Mouse (Mus musculus) neural tube, embryonic 14.5 days (tissue): ENCODE results near the gene Prr5l. TPM values are rescaled to one million over a fixed set of nuclear protein-coding genes. Genes with fewer than 3 reads are reported as not detected.

Experiments
- ATAC-seq: fragments of 200-750 bp; cut with Nextera tagmentation; 2 replicates; pipeline ENCODE4 v1.8.0; 2017; ENCODE audit warnings: low read depth, mild to moderate bottlenecking, moderate TSS enrichment, moderate library complexity
- H3K27ac ChIP-seq: fragments of 300-500 bp; sonication (generic); 2 replicates; pipeline ENCODE4 v1.5.1; 2014; ENCODE audit warnings: low read depth, mild to moderate bottlenecking, control low read depth, low read length, moderate library complexity, mixed read lengths
- H3K27me3 ChIP-seq: fragments of 300-500 bp; sonication (generic); 2 replicates; pipeline ENCODE4 v1.6.1; 2014; ENCODE audit warnings: low read length; ENCODE audit not compliant: control insufficient read depth, insufficient read depth
- H3K36me3 ChIP-seq: fragments of 300-500 bp; sonication (generic); 2 replicates; pipeline ENCODE4 v1.6.1; 2014; ENCODE audit warnings: low read length, mixed read lengths; ENCODE audit not compliant: control insufficient read depth, insufficient read depth
- H3K4me1 ChIP-seq: fragments of 300-500 bp; sonication (generic); 2 replicates; pipeline ENCODE4 v1.6.1; 2014; ENCODE audit warnings: low read length; ENCODE audit not compliant: control insufficient read depth, insufficient read depth
- H3K4me2 ChIP-seq: fragments of 300-500 bp; sonication (generic); 2 replicates; pipeline ENCODE4 v1.6.1; 2014; ENCODE audit warnings: mild to moderate bottlenecking, low read depth, low read length, control low read depth
- H3K4me3 ChIP-seq: fragments of 300-500 bp; sonication (generic); 2 replicates; pipeline ENCODE4 v1.5.1; 2014; ENCODE audit warnings: low read depth, low read length, control low read depth, mixed read lengths
- H3K9ac ChIP-seq: fragments of 300-500 bp; sonication (generic); replicated peaks from 2 replicates; pipeline ENCODE4 v1.6.1; 2014; ENCODE audit warnings: low read depth, mild to moderate bottlenecking, control low read depth, low read length, mixed read lengths
- H3K9me3 ChIP-seq: fragments of 300-500 bp; sonication (generic); 2 replicates; pipeline ENCODE4 v1.6.1; 2016; ENCODE audit warnings: low read length; ENCODE audit not compliant: control insufficient read depth
- WGBS: fragments of 180-500 bp; shearing (Covaris S2); extraction: QIAGEN DNeasy Blood & Tissue Kit; methylation state at CpG from one replicate; pipeline ENCODE4 v1.1.7; 2014; 5-methylcytosine and 5-hydroxymethylcytosine counted together
- polyA plus RNA-seq: library from polyadenylated mRNA; unstranded; fragments of >200 nt; fragmentation: Nextera tagmentation; extraction: Ambion mirVana; gene quantifications from 2 replicates; pipeline ENCODE4 v1.2.1, GENCODE M21; 2014

The Prr5l gene
- polyA plus RNA-seq, 1 experiment from 2014 or later, result 5.6 TPM

DNA sequence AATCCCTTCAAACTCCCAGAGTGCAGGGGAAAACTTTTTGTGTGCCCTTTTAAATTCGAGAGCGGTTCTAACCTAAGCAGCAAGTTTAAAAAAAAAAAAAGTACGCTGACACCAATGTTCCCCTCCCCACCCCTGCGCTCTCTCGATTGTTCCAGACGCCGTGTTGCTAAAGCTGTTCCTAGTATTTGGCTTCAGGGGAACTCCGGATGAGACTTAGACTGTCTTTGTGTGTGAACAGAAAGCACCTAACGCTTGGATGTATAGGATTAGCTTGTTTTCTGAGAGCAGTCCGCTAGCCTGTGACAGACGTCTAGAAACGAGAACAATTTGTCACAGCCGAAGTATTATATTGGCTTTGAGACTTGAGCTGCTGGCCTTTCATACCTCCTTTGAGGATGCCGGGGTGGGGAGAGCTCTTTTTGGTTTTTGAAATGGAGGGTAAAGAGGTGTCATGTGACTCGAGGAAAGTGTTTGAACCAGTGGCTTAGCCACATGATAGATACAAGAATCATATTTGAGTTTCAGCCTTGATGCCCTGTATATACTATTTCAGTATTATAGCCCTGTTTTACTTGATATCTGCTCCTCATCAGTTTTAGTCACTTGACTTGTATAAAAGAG lies 203.6 kb downstream of the Prr5l start:
- peak overlapping the region; percentile 93 for H3K9ac ChIP-seq
- H3K4me1 ChIP-seq, result 0 out of 2 replicates have a peak, but pooled peaks cover 3% of the 10 kb centered on the region
- H3K27me3 ChIP-seq, result no peaks in the 10 kb centered on the region
- 2% methylated on average over 15 of the region's 15 CpGs for WGBS
- no peak for ATAC-seq
- H3K4me3 ChIP-seq, result peak overlapping the region; percentile 87
- H3K27ac ChIP-seq, result no peak overlapping the region
- H3K36me3 ChIP-seq, result no peaks in the 10 kb centered on the region
- peak overlapping the region; percentile 88 for H3K4me2 ChIP-seq
- H3K9me3 ChIP-seq, result no peaks in the 10 kb centered on the region

DNA sequence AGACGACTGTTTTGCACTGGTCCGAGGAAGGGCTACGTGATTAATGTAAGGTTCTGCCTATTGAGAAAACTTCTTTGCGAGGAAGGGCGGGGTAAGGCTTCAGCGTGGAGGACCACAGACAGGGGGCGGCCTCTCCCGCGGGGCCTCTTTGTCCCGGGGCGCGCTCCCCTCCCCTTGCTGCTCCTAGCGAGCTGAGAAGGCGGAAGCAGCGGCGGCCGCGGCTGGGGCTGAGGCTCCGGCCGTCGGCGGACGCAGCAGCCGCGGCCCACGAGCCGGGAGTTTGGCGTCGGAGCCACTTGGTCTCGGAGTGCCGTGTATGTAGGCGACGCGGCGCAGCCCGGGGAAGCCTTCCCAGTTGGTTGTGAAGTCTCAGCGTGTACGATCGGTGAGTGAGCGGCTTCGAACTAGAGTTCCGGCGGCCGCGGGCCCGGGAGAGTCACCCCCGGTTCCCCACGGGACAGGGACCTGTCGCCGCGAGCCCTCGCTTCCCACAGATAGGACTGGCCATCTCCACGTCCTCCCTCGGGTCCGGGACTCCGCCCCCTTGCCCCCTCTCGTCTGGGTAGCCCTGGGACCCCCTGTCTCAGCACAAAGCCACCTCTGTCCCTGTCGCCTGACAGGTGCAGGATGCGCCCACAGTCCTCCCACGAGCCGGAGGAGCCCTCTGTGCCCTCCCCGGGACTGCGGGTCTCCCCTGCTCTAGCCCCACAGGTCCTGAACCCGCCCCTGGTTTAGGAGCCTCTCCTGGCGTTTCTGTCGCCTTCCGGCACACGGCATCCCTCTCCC lies 204.4 kb downstream of the Prr5l start, which contains the start of gene Traf6:
Traf6 (plus strand) TSS at position 194 of the 786 bp plus-strand sequence.
- no peak within 1 kb of the TSS for H3K27ac ChIP-seq
- under 1% methylated on average over 66 of the region's 68 CpGs for WGBS
- H3K4me3 ChIP-seq, result peak within 1 kb of the TSS; percentile 87
- no peaks in the 10 kb centered on the region for H3K36me3 ChIP-seq
- H3K9ac ChIP-seq, result peak within 1 kb of the TSS; percentile 93
- H3K4me1 ChIP-seq, result 0 out of 2 replicates have a peak, but pooled peaks cover 3% of the 10 kb centered on the region
- no peaks in the 10 kb centered on the region for H3K27me3 ChIP-seq
- H3K4me2 ChIP-seq, result peak within 1 kb of the TSS; percentile 88
- ATAC-seq, result peak; percentile 92
- no peaks in the 10 kb centered on the region for H3K9me3 ChIP-seq

DNA sequence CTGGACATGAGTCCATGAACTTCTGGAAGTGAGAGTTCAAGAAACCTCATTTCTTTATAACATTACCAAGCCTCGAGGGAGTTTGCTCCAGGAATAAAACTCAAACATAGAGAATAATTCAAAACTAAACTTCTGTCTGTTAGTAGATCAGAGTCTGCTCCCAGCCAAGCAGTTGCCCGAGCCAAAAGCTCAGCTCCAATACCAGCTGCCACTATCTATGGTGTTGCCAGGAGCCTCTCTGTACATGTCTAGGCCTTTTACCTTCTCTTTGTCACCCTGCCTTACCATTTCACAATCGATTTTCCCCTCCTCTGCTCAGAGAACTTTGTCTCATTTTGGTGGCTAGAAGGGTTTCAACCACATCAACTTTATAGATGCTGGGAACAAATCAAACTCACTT lies 209.3 kb downstream of the Prr5l start:
- Histone ChIP-seq H3K36me3 (no peaks in the 10 kb centered on the region), H3K27me3 (no peaks in the 10 kb centered on the region), H3K27ac (no peak overlapping the region), H3K9me3 (no peaks in the 10 kb centered on the region), H3K4me3 (no peak overlapping the region), H3K4me1 (no peaks in the 10 kb centered on the region), H3K4me2 (no peak overlapping the region), H3K9ac (no peak overlapping the region)
- WGBS, result 77% methylated on average over 3 of the region's 3 CpGs
- no peak for ATAC-seq

DNA sequence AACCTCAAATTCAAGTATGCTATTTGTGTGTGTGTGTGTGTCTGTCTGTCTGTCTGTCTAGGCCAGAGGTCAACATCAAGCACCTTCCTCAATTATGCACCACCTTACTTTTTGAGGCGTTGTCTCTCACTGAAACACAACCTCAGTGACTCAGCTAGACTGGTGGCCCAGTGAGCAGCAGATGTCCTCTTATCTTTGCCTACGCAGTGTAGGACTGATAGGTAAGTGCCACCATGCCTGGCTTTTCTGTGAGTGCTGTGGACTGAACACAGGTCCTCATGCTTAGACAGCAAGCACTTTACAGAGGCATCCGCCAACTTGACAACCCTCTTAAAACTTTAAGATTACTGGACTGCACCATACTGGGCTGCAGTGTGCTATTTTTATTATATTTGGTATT lies 214.1 kb downstream of the Prr5l start:
- Histone ChIP-seq H3K9ac (no peak overlapping the region), H3K9me3 (no peaks in the 10 kb centered on the region), H3K27me3 (no peaks in the 10 kb centered on the region), H3K4me2 (no peak overlapping the region), H3K36me3 (no peaks in the 10 kb centered on the region), H3K27ac (no peak overlapping the region), H3K4me1 (no peaks in the 10 kb centered on the region), H3K4me3 (no peak overlapping the region)
- no peak for ATAC-seq
- WGBS, result 97% methylated on average over 3 of the region's 3 CpGs

DNA sequence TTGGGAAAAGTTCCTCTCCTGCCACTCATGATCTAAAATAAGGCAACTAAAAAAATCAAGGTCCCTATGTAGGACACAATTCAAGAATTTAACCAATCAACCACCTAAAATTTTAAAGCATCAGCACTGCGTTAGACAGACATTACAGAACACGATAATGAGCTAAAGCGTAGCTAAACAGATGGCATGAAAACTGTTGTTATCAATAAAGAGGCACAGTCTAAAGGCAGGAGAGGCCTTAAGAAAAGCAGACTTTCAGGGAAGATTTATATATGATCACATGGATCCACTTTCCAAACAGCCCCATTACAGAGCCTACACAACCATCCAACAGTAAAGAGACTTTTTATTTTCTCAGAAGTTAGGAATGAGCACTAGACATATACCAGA lies 217.1 kb downstream of the Prr5l start:
- Histone ChIP-seq H3K9ac (no peak overlapping the region), H3K4me1 (no peaks in the 10 kb centered on the region), H3K36me3 (no peaks in the 10 kb centered on the region), H3K27me3 (no peaks in the 10 kb centered on the region), H3K27ac (no peak overlapping the region), H3K9me3 (no peaks in the 10 kb centered on the region), H3K4me3 (no peak overlapping the region), H3K4me2 (no peak overlapping the region)
- 49% methylated on average over 3 of the region's 3 CpGs for WGBS
- ATAC-seq, result peak; percentile 27; the same call in 1 of the 2 replicates

DNA sequence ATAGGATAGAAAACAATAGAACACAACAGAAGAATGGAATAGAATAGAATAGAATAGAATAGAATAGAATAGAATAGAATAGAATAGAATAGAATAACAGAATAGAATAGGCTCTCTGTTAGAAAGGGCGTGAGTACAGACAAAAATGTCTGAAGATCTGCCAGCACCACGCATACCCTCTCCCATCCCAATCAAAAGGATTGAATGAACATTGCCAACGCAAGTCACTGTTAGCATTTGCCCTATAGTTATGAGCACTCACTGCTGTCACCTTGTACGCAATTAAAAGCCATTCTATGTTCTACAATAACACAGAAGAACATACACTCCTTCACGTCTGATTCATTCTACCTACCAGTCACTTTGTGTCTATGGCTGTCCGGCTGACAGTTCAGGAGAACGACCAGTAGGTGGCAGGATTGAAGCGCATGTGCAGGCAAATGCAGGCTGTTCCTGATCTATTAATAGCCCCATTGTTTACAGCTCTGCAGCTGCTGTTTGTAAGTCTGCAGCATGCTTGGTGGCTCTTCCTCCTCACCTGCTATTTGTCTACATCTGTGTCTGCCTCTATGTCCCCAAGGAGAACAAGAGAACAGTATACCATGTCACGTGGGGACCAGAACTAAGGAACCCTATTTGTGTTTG lies 217.6 kb downstream of the Prr5l start:
- WGBS, result 18% methylated on average over 9 of the region's 9 CpGs

More for the DNA sequence above, 217.6 kb downstream of the Prr5l start:
- Histone ChIP-seq H3K36me3 (no peaks in the 10 kb centered on the region), H3K27ac (no peak overlapping the region), H3K9ac (no peak overlapping the region), H3K9me3 (no peaks in the 10 kb centered on the region), H3K4me1 (no peaks in the 10 kb centered on the region), H3K27me3 (no peaks in the 10 kb centered on the region), H3K4me3 (no peak overlapping the region), H3K4me2 (no peak overlapping the region)
- peak; percentile 90 for ATAC-seq

Other genes starting within 250 kb of the Prr5l start
- gene Rag1, start 233.5 kb downstream of the Prr5l start, polyA plus RNA-seq, result 0.05 and 0.13 TPM in 2 replicates
- gene B230118H07Rik, start 233.5 kb downstream of the Prr5l start, polyA plus RNA-seq, result 49.2 and 54.0 TPM in 2 replicates
- gene Traf6, start 204.6 kb downstream of the Prr5l start, polyA plus RNA-seq, result 6.4 and 9.3 TPM in 2 replicates
- gene Commd9, start 3.2 kb upstream of the Prr5l start, polyA plus RNA-seq, result 95.0 and 104 TPM in 2 replicates